Mouse (Mus musculus) cerebellum, adult 11-12 months (tissue): Measurements from ENCODE around the gene Gsn.
A peak's percentile ranks its signal among the peaks of the same experiment; 100 is the strongest.

Experiments
- DNase-seq: peaks from one replicate; pipeline ENCODE4 v3.0.0; 2022

Gene Gsn

GRCm38 (mm10) chr2:35255462-35255861, 718 bp upstream of the Gsn start:
- DNase-seq = no peak

- DNase-seq = no peak
Observed at GRCm38 (mm10) chr2:35256932-35257331, 752 bp downstream of the Gsn start.

GRCm38 (mm10) chr2:35257886-35258285, 1.7 kb downstream of the Gsn start:
- DNase-seq = no peak

- DNase-seq = no peak
Observed at GRCm38 (mm10) chr2:35258590-35258989, 2.4 kb downstream of the Gsn start.

- DNase-seq = no peak
Observed at GRCm38 (mm10) chr2:35259338-35260080, 3.3 kb downstream of the Gsn start.

GRCm38 (mm10) chr2:35260291-35260690, 4.1 kb downstream of the Gsn start:
- DNase-seq = no peak

- DNase-seq = no peak
Observed at GRCm38 (mm10) chr2:35264095-35264494, 7.9 kb downstream of the Gsn start.

- no peak for DNase-seq
Observed at GRCm38 (mm10) chr2:35265296-35265695, 9.1 kb downstream of the Gsn start.

GRCm38 (mm10) chr2:35265775-35266174, 9.6 kb downstream of the Gsn start:
- DNase-seq = no peak

- DNase-seq = no peak
Observed at GRCm38 (mm10) chr2:35266251-35266905, 10.2 kb downstream of the Gsn start.

- no peak for DNase-seq
Observed at GRCm38 (mm10) chr2:35267156-35267875, 11.1 kb downstream of the Gsn start.

- no peak for DNase-seq
Observed at GRCm38 (mm10) chr2:35267876-35268566, 11.8 kb downstream of the Gsn start.

- DNase-seq = no peak
Observed at GRCm38 (mm10) chr2:35269136-35269535, 13.0 kb downstream of the Gsn start.

GRCm38 (mm10) chr2:35269716-35270260, 13.6 kb downstream of the Gsn start:
- no peak for DNase-seq

- peak; percentile 24 for DNase-seq
Observed at GRCm38 (mm10) chr2:35270531-35270984, 14.4 kb downstream of the Gsn start.

- no peak for DNase-seq
Observed at GRCm38 (mm10) chr2:35271817-35272216, 15.6 kb downstream of the Gsn start.

- no peak for DNase-seq
Observed at GRCm38 (mm10) chr2:35272881-35273280, 16.7 kb downstream of the Gsn start.

- DNase-seq = no peak
Observed at GRCm38 (mm10) chr2:35273536-35273935, 17.4 kb downstream of the Gsn start.

- no peak for DNase-seq
Observed at GRCm38 (mm10) chr2:35277686-35278085, 21.5 kb downstream of the Gsn start.

- DNase-seq = no peak
Observed at GRCm38 (mm10) chr2:35278371-35279210, 22.4 kb downstream of the Gsn start.

- no peak for DNase-seq
Observed at GRCm38 (mm10) chr2:35280001-35280400, 23.8 kb downstream of the Gsn start.

GRCm38 (mm10) chr2:35282214-35282613, 26.0 kb downstream of the Gsn start:
- DNase-seq = no peak
